Mouse (Mus musculus) adrenal gland, adult 8-10 months (tissue): Measurements from ENCODE around the gene C730034F03Rik. TPM values are rescaled to one million over a fixed set of nuclear protein-coding genes. Genes with fewer than 3 reads are reported as not detected.

Experiments
- DNase-seq: peaks from one replicate; pipeline ENCODE4 v3.0.0; 2022
- total RNA-seq, 4 experiments: library from RNA; stranded (reverse); gene quantifications; 2 replicates each; pipeline ENCODE4 v1.2.4; 2022

C730034F03Rik gene
- total RNA-seq, 4 experiments from 2014 or later, result 1.1 to 2.3 (median 1.9) TPM

DNA sequence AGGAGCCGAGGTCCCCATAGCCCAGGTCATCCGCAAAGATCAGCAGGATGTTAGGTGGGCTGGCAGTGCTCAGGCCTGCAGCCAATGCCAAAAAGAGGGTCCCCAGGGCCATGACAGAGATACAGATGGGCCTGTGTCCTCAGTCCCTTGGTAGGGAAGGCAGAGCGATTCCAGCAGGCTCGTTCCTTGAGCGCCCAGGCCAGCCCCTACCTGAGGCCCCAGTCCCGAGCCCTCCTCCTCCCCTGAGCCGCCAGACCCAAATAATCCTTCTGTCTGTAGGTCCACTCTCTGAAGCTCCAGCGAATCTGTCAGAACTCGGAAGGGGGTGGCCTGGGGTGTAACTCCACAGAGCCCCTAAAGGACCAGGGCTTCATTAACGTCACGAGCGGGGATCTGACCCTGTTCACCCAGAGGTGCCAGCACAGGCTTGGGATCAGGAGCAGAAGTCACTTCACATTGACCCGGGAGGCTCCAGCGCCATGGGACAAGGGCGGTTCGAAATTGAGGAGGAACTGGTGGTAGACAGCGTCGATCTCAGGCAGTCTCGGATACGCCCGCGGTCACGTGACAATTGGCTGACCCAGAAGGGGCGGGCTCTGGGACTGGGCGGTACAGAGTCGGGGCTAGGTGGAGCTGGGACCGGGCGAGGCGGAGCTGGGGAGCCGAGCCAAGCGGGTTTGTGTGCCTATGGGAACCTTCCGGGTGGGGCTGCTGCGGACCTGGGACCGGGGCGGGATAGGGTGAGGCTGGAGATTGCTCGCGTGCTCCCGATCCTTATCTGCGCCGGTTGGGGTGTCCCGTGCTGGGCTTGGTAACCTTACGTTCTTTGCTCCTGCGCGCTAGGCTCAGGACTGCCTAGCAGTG, 46.5 kb downstream of the C730034F03Rik start:
- peak; percentile 94 for DNase-seq

DNA sequence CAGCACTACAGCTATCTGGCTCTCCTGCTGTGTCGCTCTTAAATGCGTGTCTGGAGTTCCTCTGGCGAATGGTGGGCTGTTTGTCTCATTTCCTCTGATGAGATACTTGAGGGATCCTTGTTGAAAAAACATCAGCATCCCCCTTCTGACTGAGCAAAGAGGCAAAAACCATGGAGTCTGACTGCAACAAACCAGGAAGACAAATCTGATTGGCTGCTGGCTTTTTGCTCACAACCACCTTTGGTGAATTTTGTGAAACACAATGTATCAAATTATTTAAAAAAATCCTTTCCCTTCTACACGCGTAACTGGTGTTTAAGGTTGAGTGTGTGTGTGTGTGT, 47.1 kb downstream of the C730034F03Rik start:
- no peak for DNase-seq

DNA sequence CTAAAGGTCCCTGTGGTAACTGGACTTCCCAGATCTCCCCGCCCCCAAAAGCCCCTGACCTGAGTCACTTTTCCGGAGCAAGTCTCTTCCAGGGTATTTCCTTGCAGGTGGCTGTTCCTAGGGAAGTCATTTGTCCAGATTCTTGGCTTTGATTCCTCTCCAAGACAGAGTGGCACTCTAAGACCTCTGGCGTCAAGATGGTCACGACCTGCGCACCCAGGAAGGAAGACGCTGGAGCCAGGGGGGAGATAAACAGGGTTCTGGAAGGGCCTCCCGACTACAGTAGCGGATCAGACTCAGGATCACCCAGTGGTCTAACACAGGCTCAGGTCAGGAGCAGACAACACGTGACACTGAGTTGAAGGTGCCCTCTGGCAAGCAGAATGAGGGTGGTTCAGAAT, 47.7 kb downstream of the C730034F03Rik start, which contains the start of gene Arsa:
Gene Arsa (minus strand): TSS at position 335 of the 401 bp plus-strand sequence.
- DNase-seq, result peak; percentile 57

DNA sequence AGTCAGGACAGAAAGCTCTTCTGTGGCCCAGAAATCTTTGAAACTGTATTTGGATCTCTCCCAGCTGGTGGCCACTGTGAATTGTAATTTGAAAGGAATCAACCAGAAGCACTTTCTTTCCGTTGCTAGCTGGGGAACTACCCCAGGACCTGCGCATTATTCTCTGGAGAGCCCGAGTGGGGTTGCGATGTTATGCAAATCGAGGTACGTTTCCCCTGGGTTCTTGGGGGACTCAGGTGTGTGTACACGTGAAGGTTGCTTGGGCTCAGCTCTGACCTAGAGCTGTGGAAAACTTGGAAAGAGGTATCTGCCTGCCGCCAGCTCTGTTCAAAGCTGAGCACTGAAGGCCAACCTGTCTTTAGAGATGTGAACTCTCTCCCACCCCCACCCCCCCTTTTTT, 48.4 kb downstream of the C730034F03Rik start:
- no peak for DNase-seq

DNA sequence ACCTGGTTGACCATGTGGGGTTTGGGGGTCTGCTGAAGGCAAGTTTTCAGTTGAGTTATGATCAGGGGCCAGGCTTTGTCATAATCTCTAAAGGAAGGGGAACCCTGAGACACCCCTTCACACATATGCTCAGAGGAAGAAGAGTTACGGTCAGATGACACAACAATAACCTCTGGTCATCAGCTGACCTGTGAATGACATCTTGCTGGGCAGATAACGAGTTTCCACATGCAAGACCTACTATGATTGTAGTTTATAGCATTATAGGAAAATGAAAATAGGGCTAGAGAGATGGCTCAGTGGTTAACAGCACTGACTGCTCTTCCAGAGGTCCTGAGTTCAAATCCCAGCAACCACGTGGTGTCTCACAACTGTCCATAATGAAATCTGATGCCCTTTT, 49.2 kb downstream of the C730034F03Rik start:
- no peak for DNase-seq

Other genes with a start within 250 kb of the C730034F03Rik start
- 100 to 1,000 TPM; 153 to 177 (median 157) TPM for gene Plxnb2, start 248.8 kb upstream of the C730034F03Rik start, total RNA-seq
- 10 to 100 TPM in 1 of 4 experiments, 1 to 10 TPM in 3; 6.9 to 13.2 (median 8.9) TPM for gene Dennd6b, start 233.1 kb upstream of the C730034F03Rik start, total RNA-seq
- 10 to 100 TPM; 46.8 to 89.2 (median 66.8) TPM for gene Ppp6r2, start 218.0 kb upstream of the C730034F03Rik start, total RNA-seq
- 100 to 1,000 TPM in 2 of 4 experiments, 10 to 100 TPM in 2; 90.8 to 127 (median 101) TPM for gene Sbf1, start 114.3 kb upstream of the C730034F03Rik start, total RNA-seq
- gene Adm2, start 106.9 kb upstream of the C730034F03Rik start, total RNA-seq, result not detected
- 1 to 10 TPM in 2 of 4 experiments, not detected in 2; 1.4 TPM for gene Miox, start 95.2 kb upstream of the C730034F03Rik start, total RNA-seq
- 10 to 100 TPM; 44.4 to 57.5 (median 48.6) TPM for gene Lmf2, start 73.9 kb upstream of the C730034F03Rik start, total RNA-seq
- 10 to 100 TPM; 79.1 to 93.1 (median 87.8) TPM for gene Ncaph2, start 73.9 kb upstream of the C730034F03Rik start, total RNA-seq
- 10 to 100 TPM; 18.7 to 28.6 (median 24.6) TPM for gene Sco2, start 55.7 kb upstream of the C730034F03Rik start, total RNA-seq
- under 1 TPM; 0.22 to 0.73 (median 0.51) TPM for gene Tymp, start 52.5 kb upstream of the C730034F03Rik start, total RNA-seq
- gene Odf3b, start 50.3 kb upstream of the C730034F03Rik start, total RNA-seq, result under 1 TPM; 0.34 to 0.73 (median 0.43) TPM
- under 1 TPM in 1 of 4 experiments, not detected in 3; 0.09 TPM for gene Klhdc7b, start 44.7 kb upstream of the C730034F03Rik start, total RNA-seq
- gene Syce3, start 19.1 kb upstream of the C730034F03Rik start, total RNA-seq, result not detected
- 10 to 100 TPM in 3 of 4 experiments, 1 to 10 TPM in 1; 6.3 to 68.6 (median 53.1) TPM for gene Cpt1b, start 3.7 kb upstream of the C730034F03Rik start, total RNA-seq
- gene Gm44502, start 107 bp downstream of the C730034F03Rik start, total RNA-seq, result 1 to 10 TPM in 2 of 4 experiments, not detected in 2; 1.2 to 1.5 TPM
- 10 to 100 TPM; 47.0 to 76.2 (median 66.7) TPM for gene Chkb, start 319 bp downstream of the C730034F03Rik start, total RNA-seq
- 10 to 100 TPM; 14.3 to 19.0 (median 15.0) TPM for gene Mapk8ip2, start 24.3 kb downstream of the C730034F03Rik start, total RNA-seq
- gene Arsa, start 47.8 kb downstream of the C730034F03Rik start, total RNA-seq, result 10 to 100 TPM; 16.9 to 32.5 (median 21.6) TPM
- gene Shank3, start 70.0 kb downstream of the C730034F03Rik start, total RNA-seq, result 10 to 100 TPM; 29.1 to 61.2 (median 42.8) TPM
- 1 to 10 TPM in 1 of 4 experiments, under 1 TPM in 3; 0.17 to 1.4 (median 0.71) TPM for gene Acr, start 138.7 kb downstream of the C730034F03Rik start, total RNA-seq
- gene Rabl2, start 162.3 kb downstream of the C730034F03Rik start, total RNA-seq, result 10 to 100 TPM in 3 of 4 experiments, 1 to 10 TPM in 1; 9.4 to 20.8 (median 15.1) TPM